Mouse (Mus musculus): ENCODE results near the gene Neurl1b. TPM values are rescaled to one million over a fixed set of nuclear protein-coding genes. Genes with fewer than 3 reads are reported as not detected.

Neurl1b gene
- total and polyA plus RNA-seq, 3 experiments = 0.12 to 0.28 TPM; not detected in 1

- no peaks in the 10 kb centered on the region for H3K79me2 ChIP-seq (ENCODE audit: control insufficient read depth, insufficient read depth, low read length, poor library complexity)
- H3K4me3 ChIP-seq (ENCODE audit: control insufficient read depth in 1 of 2, insufficient read depth in 1 of 2, low read depth in 2 of 2, low read length in 2 of 2) = no peak overlapping the region
- H3K9ac ChIP-seq (ENCODE audit: control insufficient read depth, low read depth, low read length, poor library complexity, severe bottlenecking) = no peak overlapping the region
- H3K9me3 ChIP-seq (replicated peaks; ENCODE audit: insufficient read depth, low read length) = no peaks in the 10 kb centered on the region
- H3K27ac ChIP-seq (ENCODE audit: control insufficient read depth, low read depth, low read length) = no peak overlapping the region
- DNase-seq (ENCODE audit: low read depth, low spot score) = no peak
- TF ChIP-seq JUND (IDR thresholded peaks at IDR 0.05; ENCODE audit: low read depth, low read length) (no peak), GATA1 (IDR thresholded peaks at IDR 0.05; ENCODE audit: low read depth, low read length) (no peak), RCOR1 (IDR thresholded peaks at IDR 0.05; ENCODE audit: low read depth, low read length) (no peak), MXI1 (IDR thresholded peaks at IDR 0.05; ENCODE audit: low read depth, low read length) (no peak), CTCF (IDR thresholded peaks at IDR 0.05 in 2 of 3, conservative IDR thresholded peaks at IDR 0.05 in 1 of 3; ENCODE audit: control insufficient read depth in 1 of 3, insufficient read depth in 1 of 3, low read depth in 2 of 3, low read length in 3 of 3, poor library complexity in 1 of 3, severe bottlenecking in 1 of 3) (no peak), CHD2 (IDR thresholded peaks at IDR 0.05; ENCODE audit: low read length) (no peak), USF1 (IDR thresholded peaks at IDR 0.05; ENCODE audit: low read depth, low read length) (no peak), MAFK (IDR thresholded peaks at IDR 0.05; ENCODE audit: borderline replicate concordance, low read depth, low read length) (no peak), NRF1 (IDR thresholded peaks at IDR 0.05; ENCODE audit: insufficient read depth, low read depth, low read length, poor library complexity, severe bottlenecking) (no peak), MAZ (IDR thresholded peaks at IDR 0.05; ENCODE audit: low read depth, low read length) (no peak), TBP (IDR thresholded peaks at IDR 0.05; ENCODE audit: low read depth, low read length) (no peak), MEF2A (IDR thresholded peaks at IDR 0.05; ENCODE audit: extremely low read depth, insufficient replicate concordance, low read depth, low read length, poor library complexity, severe bottlenecking) (no peak), RAD21 (IDR thresholded peaks at IDR 0.05; ENCODE audit: low read depth, low read length) (no peak), SIN3A (IDR thresholded peaks at IDR 0.05; ENCODE audit: low read length) (no peak), MAX (IDR thresholded peaks at IDR 0.05; ENCODE audit: low read length) (no peak), ZC3H11A (IDR thresholded peaks at IDR 0.05; ENCODE audit: low read depth, low read length) (no peak), CHD1 (IDR thresholded peaks at IDR 0.05; ENCODE audit: low read depth, low read length) (no peak)
- H3K36me3 ChIP-seq (ENCODE audit: control insufficient read depth in 1 of 2, insufficient read depth in 2 of 2, low read length in 2 of 2) = no peaks in the 10 kb centered on the region
- peaks cover 5 to 6% of the 10 kb centered on the region in 2 experiments; a peak in 3 of 4 replicates for H3K27me3 ChIP-seq (ENCODE audit: control insufficient read depth in 1 of 2, insufficient read depth in 2 of 2, low read length in 2 of 2)
- H3K4me1 ChIP-seq (ENCODE audit: control insufficient read depth in 1 of 2, insufficient read depth in 2 of 2, low read length in 2 of 2) = no peaks in the 10 kb centered on the region
These were observed 17.9 kb upstream of the Neurl1b start for GRCm38 (mm10) chr17:26396765-26397164.

GRCm38 (mm10) chr17:26397339-26397738 lies 17.3 kb upstream of the Neurl1b start:
- Histone ChIP-seq H3K36me3 (ENCODE audit: control insufficient read depth in 1 of 2, insufficient read depth in 2 of 2, low read length in 2 of 2) (no peaks in the 10 kb centered on the region), H3K27ac (ENCODE audit: control insufficient read depth, low read depth, low read length) (no peak overlapping the region), H3K9ac (ENCODE audit: control insufficient read depth, low read depth, low read length, poor library complexity, severe bottlenecking) (no peak overlapping the region), H3K4me3 (ENCODE audit: control insufficient read depth in 1 of 2, insufficient read depth in 1 of 2, low read depth in 2 of 2, low read length in 2 of 2) (no peak overlapping the region), H3K27me3 (ENCODE audit: control insufficient read depth in 1 of 2, insufficient read depth in 2 of 2, low read length in 2 of 2) (peaks cover 5 to 6% of the 10 kb centered on the region in 2 experiments; a peak in 3 of 4 replicates), H3K9me3 (replicated peaks; ENCODE audit: insufficient read depth, low read length) (no peaks in the 10 kb centered on the region), H3K79me2 (ENCODE audit: control insufficient read depth, insufficient read depth, low read length, poor library complexity) (no peaks in the 10 kb centered on the region), H3K4me1 (ENCODE audit: control insufficient read depth in 1 of 2, insufficient read depth in 2 of 2, low read length in 2 of 2) (no peaks in the 10 kb centered on the region)
- TF ChIP-seq MAFK (IDR thresholded peaks at IDR 0.05; ENCODE audit: borderline replicate concordance, low read depth, low read length) (no peak), NRF1 (IDR thresholded peaks at IDR 0.05; ENCODE audit: insufficient read depth, low read depth, low read length, poor library complexity, severe bottlenecking) (no peak), SMC3 (IDR thresholded peaks at IDR 0.05; ENCODE audit: low read depth, low read length) (no peak), EP300 (IDR thresholded peaks at IDR 0.05; ENCODE audit: low read depth in 1 of 2, low read length in 2 of 2) (no peak), CTCF (IDR thresholded peaks at IDR 0.05 in 2 of 3, conservative IDR thresholded peaks at IDR 0.05 in 1 of 3; ENCODE audit: control insufficient read depth in 1 of 3, insufficient read depth in 1 of 3, low read depth in 2 of 3, low read length in 3 of 3, poor library complexity in 1 of 3, severe bottlenecking in 1 of 3) (no peak), ZNF384 (IDR thresholded peaks at IDR 0.05; ENCODE audit: low read depth, low read length) (no peak), MYB (IDR thresholded peaks at IDR 0.05; ENCODE audit: low read depth, low read length) (no peak), ELF1 (IDR thresholded peaks at IDR 0.05; ENCODE audit: low read depth, low read length) (no peak), ETS1 (IDR thresholded peaks at IDR 0.05; ENCODE audit: low read depth, low read length) (no peak)
- no peak for DNase-seq (ENCODE audit: low read depth, low spot score)
